Mouse (Mus musculus) adrenal gland, postnatal 10 days (tissue): ENCODE measurements around the gene Plekhh3. TPM values are rescaled to one million over a fixed set of nuclear protein-coding genes. Genes with fewer than 3 reads are reported as not detected.

ENCODE experiments used
- DNase-seq: peaks from one replicate; pipeline ENCODE4 v3.0.0; 2021; ENCODE audit warnings: mixed read lengths
- microRNA-seq: library from miRNA; unstranded; fragments of <30 nt; microRNA quantifications from one replicate; pipeline ENCODE4 v1.2.0, GENCODE M21; 2021
- total RNA-seq, 2 experiments: library from RNA; stranded (reverse); gene quantifications; 2 replicates each; pipeline ENCODE4 v1.2.3; 2021

Gene Plekhh3
- total RNA-seq, 2 experiments from 2014 or later: 26.2 to 40.8 TPM

DNA sequence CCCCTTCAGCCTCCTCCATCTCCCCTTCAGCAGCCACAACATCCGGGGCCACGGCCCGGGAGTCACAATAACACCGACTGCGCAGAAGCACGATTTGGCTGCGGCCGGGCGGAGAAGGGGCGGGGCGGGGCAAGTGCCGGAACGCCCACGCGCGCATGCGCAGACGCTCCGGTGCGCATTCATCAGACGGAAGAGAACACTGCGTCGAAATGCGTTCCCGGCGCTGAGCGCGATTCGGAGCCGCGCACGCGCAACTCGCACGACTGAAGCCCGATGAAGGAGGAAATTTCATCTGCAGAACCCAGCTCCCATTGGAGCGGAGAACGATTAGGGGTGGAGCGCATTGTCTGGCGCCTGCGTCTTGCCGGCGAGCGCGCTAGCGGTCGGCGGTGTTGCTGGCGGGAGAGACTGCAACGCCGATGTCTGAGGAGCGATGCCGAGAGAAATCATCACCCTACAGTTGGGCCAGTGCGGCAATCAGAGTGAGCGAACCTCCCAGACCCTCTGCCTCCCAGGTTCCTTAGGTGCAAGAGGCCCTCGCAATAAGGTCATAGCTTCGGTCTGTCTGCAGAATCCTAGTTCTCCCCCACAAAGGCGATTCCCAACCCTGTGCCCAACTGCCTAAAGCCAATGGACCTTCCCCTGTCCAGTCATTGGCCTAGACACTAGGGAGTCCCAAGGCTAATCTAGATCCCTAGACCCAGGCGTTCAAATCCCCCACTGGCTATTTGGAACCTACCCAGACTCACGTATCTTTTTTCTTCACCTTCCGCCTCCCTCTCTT lies 51.2 kb downstream of the Plekhh3 start, which contains the start of the genes Retreg3 and Tubg1:
Gene Retreg3, minus strand, starts transcription at position 133 of the 784 bp plus-strand sequence.
Gene Tubg1, plus strand, starts transcription at position 178 of the 784 bp plus-strand sequence.
- peak; percentile 99 for DNase-seq

DNA sequence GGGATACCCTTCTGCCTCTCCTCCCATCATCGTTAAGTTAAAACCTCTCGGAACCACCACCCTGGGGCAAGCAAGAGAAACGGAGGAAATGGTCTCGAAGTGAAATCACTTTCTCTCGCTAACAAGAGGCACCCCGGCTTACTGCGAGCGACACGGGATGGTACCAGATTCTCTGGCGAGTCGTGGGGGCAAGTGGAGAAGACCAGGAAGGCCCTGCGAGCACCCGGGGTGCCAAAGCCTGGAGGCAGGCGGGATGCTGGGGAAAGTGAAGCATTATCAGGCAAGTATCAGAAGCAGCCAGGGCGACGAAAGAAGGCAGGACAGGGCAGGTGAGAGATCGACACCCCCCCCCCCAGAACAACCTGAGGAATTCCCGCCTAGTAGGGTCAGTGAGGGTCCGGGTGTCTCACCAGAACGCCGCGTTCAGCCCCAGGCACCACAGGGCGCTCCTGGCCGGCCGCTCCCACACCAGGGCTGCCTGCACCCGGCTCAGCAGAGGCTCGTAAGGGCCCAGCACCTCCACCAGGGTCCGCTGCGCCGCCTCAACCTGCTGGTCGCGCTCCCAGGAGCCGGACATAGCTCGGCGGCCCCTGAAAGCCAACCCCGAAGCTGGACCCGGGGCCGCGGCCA lies 51.9 kb downstream of the Plekhh3 start:
- DNase-seq: no peak

DNA sequence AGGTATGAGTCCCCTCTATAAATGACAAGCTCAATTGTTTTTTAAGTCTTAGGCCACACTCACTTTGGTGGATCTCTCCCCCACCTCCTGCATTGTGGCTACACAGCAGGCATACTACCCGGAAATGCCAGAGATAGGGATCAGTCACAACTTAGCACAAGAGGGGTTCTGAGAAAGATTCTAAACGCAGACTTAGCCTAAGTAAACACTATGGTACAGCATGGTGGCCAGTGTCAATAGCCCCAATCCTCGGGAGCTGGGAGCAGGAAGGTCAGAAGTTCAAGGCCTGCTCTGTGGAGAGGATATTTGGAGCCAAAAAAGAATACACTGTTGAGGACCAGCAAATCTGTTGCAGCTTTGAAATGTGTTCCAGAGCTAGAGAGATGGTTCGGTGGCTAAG lies 53.0 kb downstream of the Plekhh3 start:
- DNase-seq: no peak

DNA sequence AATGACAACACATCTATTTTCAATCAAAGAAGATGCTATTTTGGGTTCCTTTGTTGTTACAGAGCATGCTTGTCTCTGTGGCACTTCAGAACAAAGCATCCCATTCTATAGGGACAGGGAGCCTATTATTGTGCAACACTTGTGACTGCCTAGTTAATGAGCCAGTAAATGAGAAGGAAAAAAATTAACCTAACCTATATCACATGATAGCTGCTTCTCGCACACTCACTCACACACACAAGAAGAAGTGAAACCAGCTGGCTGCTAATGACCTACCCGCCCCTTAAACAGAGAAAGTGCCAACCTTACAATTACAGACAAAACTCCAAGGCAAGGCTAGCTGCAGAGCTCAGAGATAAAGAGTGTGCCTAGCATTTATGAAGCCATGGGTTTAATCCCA lies 55.6 kb downstream of the Plekhh3 start:
- DNase-seq: no peak

Small RNA genes lying within 50 kb of the gene (microRNA-seq; reads per million reads assigned to microRNA genes)
- not detected for gene Gm27626

Other genes starting within 250 kb of the Plekhh3 start
- 10 to 100 TPM; 68.2 to 75.6 TPM for gene Stat3, start 231.8 kb downstream of the Plekhh3 start, total RNA-seq
- gene Cavin1, start 200.5 kb downstream of the Plekhh3 start, total RNA-seq: 100 to 1,000 TPM; 327 to 368 TPM
- gene Atp6v0a1, start 161.9 kb downstream of the Plekhh3 start, total RNA-seq: 10 to 100 TPM; 93.4 to 95.8 TPM
- gene Naglu, start 101.3 kb downstream of the Plekhh3 start, total RNA-seq: 10 to 100 TPM; 27.3 to 28.2 TPM
- under 1 TPM; 0.45 to 0.67 TPM for gene Hsd17b1, start 92.9 kb downstream of the Plekhh3 start, total RNA-seq
- gene Coasy, start 88.8 kb downstream of the Plekhh3 start, total RNA-seq: 100 to 1,000 TPM in 1 of 2 experiments, 10 to 100 TPM in 1; 98.0 to 102 TPM
- 10 to 100 TPM; 32.9 to 35.0 TPM for gene Mlx, start 84.1 kb downstream of the Plekhh3 start, total RNA-seq
- gene Psmc3ip, start 75.9 kb downstream of the Plekhh3 start, total RNA-seq: 1 to 10 TPM; 6.6 to 7.1 TPM
- gene Retreg3, start 51.5 kb downstream of the Plekhh3 start, total RNA-seq: 10 to 100 TPM; 50.8 to 53.2 TPM
- gene Tubg1, start 51.4 kb downstream of the Plekhh3 start, total RNA-seq: 10 to 100 TPM; 42.6 to 44.6 TPM
- gene Tubg2, start 15.4 kb downstream of the Plekhh3 start, total RNA-seq: 1 to 10 TPM; 6.9 to 7.2 TPM
- 10 to 100 TPM; 12.1 to 15.9 TPM for gene Cntnap1, start 828 bp downstream of the Plekhh3 start, total RNA-seq
- gene Ccr10, start 4.1 kb upstream of the Plekhh3 start, total RNA-seq: under 1 TPM; 0.78 to 1.00 TPM
- gene Ezh1, start 55.1 kb upstream of the Plekhh3 start, total RNA-seq: 10 to 100 TPM; 27.9 to 37.9 TPM
- 100 to 1,000 TPM; 101 to 116 TPM for gene Ramp2, start 74.7 kb upstream of the Plekhh3 start, total RNA-seq
- gene Vps25, start 82.4 kb upstream of the Plekhh3 start, total RNA-seq: 100 to 1,000 TPM; 109 to 112 TPM
- gene Wnk4, start 89.2 kb upstream of the Plekhh3 start, total RNA-seq: 1 to 10 TPM; 2.5 to 3.6 TPM
- gene Cntd1, start 107.7 kb upstream of the Plekhh3 start, total RNA-seq: 1 to 10 TPM in 1 of 2 experiments, under 1 TPM in 1; 0.63 to 1.4 TPM
- gene Coa3, start 107.8 kb upstream of the Plekhh3 start, total RNA-seq: 10 to 100 TPM; 79.8 to 84.3 TPM
- gene Becn1, start 130.9 kb upstream of the Plekhh3 start, total RNA-seq: 100 to 1,000 TPM; 132 to 133 TPM
- 100 to 1,000 TPM; 125 to 132 TPM for gene Psme3, start 144.9 kb upstream of the Plekhh3 start, total RNA-seq
- 1 to 10 TPM; 6.0 to 9.0 TPM for gene Aoc2, start 153.7 kb upstream of the Plekhh3 start, total RNA-seq
- gene Aoc3, start 159.3 kb upstream of the Plekhh3 start, total RNA-seq: 100 to 1,000 TPM; 103 to 122 TPM
- gene G6pc, start 196.2 kb upstream of the Plekhh3 start, total RNA-seq: 10 to 100 TPM; 35.5 to 89.5 TPM
- 10 to 100 TPM; 33.1 to 37.3 TPM for gene Aarsd1, start 246.3 kb upstream of the Plekhh3 start, total RNA-seq